Mouse (Mus musculus) brain, embryonic 14.5 days (tissue): Measurements from ENCODE around the gene Vmn2r19.
"Not testable (repeated sequence)": the region's sequence is repeated elsewhere in the genome, so short reads cannot be mapped to it uniquely, and the experiment has no call there.

ENCODE experiments used
- CTCF ChIP-seq: fragments of 200-500 bp; IDR thresholded peaks from 2 replicates; pipeline ENCODE4 v1.5.1; 2012; ENCODE audit warnings: inconsistent platforms, mild to moderate bottlenecking, moderate library complexity, borderline replicate concordance; ENCODE audit not compliant: insufficient read depth, insufficient read length; ENCODE audit errors: extremely low read depth
- POLR2A ChIP-seq: fragments of 200-500 bp; IDR thresholded peaks from 2 replicates; pipeline ENCODE4 v1.6.1; 2012; ENCODE audit warnings: mild to moderate bottlenecking, inconsistent platforms, borderline replicate concordance; ENCODE audit not compliant: poor library complexity, insufficient read depth, insufficient read length, severe bottlenecking; ENCODE audit errors: extremely low read depth

GRCm38 (mm10) chr6:123293509-123293908 lies 14.6 kb upstream of the Vmn2r19 start:
- TF ChIP-seq CTCF, POLR2A: not testable (repeated sequence)
